Mouse (Mus musculus) embryonic facial prominence, embryonic 11.5 days (tissue): ENCODE results near the gene Ccdc171. TPM values are rescaled to one million over a fixed set of nuclear protein-coding genes. Genes with fewer than 3 reads are reported as not detected.
A peak's percentile ranks its signal among the peaks of the same experiment; 100 is the strongest.

Experiments
- ATAC-seq: fragments of 200-750 bp; cut with Nextera tagmentation; replicated peaks from 2 replicates; pipeline ENCODE4 v1.8.0; 2017; ENCODE audit warnings: low read depth; ENCODE audit not compliant: insufficient number of reproducible peaks, low FRiP score, low TSS enrichment
- DNase-seq: peaks from one replicate; pipeline ENCODE4 v3.0.0-alpha.2; 2015; ENCODE audit warnings: low spot score
- H3K27ac ChIP-seq: fragments of 300-500 bp; sonication (generic); replicated peaks from 2 replicates; pipeline ENCODE4 v1.5.1; 2014; ENCODE audit warnings: mild to moderate bottlenecking, low read depth, low read length, control low read depth
- H3K27me3 ChIP-seq: fragments of 300-500 bp; sonication (generic); 2 replicates; pipeline ENCODE4 v1.6.1; 2014; ENCODE audit warnings: mild to moderate bottlenecking, low read length, moderate library complexity, mixed read lengths; ENCODE audit not compliant: control insufficient read depth, insufficient read depth
- H3K36me3 ChIP-seq: fragments of 300-500 bp; sonication (generic); replicated peaks from 2 replicates; pipeline ENCODE4 v1.6.1; 2014; ENCODE audit warnings: low read depth, mild to moderate bottlenecking, low read length, moderate library complexity, mixed read lengths; ENCODE audit not compliant: control insufficient read depth, insufficient read depth
- H3K4me1 ChIP-seq: fragments of 300-500 bp; sonication (generic); 2 replicates; pipeline ENCODE4 v1.6.1; 2014; ENCODE audit warnings: low read length, mixed read lengths; ENCODE audit not compliant: control insufficient read depth, insufficient read depth
- H3K4me2 ChIP-seq: fragments of 300-500 bp; sonication (generic); 2 replicates; pipeline ENCODE4 v1.6.1; 2014; ENCODE audit warnings: low read depth, mild to moderate bottlenecking, control low read depth, low read length, moderate library complexity
- H3K4me3 ChIP-seq: fragments of 300-500 bp; sonication (generic); 2 replicates; pipeline ENCODE4 v1.5.1; 2014; ENCODE audit warnings: low read depth, low read length, control low read depth
- H3K9ac ChIP-seq: fragments of 300-500 bp; sonication (generic); replicated peaks from 2 replicates; pipeline ENCODE4 v1.6.1; 2014; ENCODE audit warnings: mild to moderate bottlenecking, control low read depth, low read length
- H3K9me3 ChIP-seq: fragments of 300-500 bp; sonication (generic); replicated peaks from 2 replicates; pipeline ENCODE4 v1.6.1; 2016; ENCODE audit warnings: mild to moderate bottlenecking, low read length, inconsistent platforms, mixed read lengths; ENCODE audit not compliant: control insufficient read depth
- WGBS: fragments of 180-500 bp; shearing (Covaris S2); extraction: QIAGEN DNeasy Blood & Tissue Kit; methylation state at CpG from one replicate; pipeline ENCODE4 v1.1.7; 2014; 5-methylcytosine and 5-hydroxymethylcytosine counted together
- polyA plus RNA-seq: library from polyadenylated mRNA; unstranded; fragments of >200 nt; fragmentation: Nextera tagmentation; extraction: Ambion mirVana; gene quantifications from 2 replicates; pipeline ENCODE4 v1.2.1, GENCODE M21; 2014

Ccdc171 gene
- polyA plus RNA-seq, 1 experiment from 2014 or later, result 5.7 TPM

DNA sequence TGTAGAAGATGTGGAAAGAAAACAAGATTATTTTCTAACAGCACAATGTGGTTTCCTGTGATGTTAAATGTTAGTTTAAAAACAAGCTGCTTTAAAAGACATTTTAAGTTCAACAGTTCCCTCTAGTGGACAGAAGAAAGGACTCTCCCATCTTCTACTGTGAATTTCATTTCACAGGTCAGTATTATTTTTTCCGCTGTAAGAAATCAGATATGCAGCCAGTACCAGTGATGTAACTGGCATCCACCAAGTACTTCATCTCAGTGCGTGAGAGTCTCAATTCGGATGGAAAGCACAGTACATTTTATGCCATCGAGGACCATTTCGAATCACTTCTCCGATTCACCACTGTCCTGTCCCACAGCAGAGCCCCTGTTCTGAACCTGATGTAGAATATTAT is 45.2 kb downstream of the Ccdc171 start:
- Histone ChIP-seq H3K4me2 (no peak overlapping the region), H3K9me3 (no peaks in the 10 kb centered on the region), H3K27me3 (no peaks in the 10 kb centered on the region), H3K9ac (no peak overlapping the region), H3K27ac (no peak overlapping the region), H3K4me3 (no peak overlapping the region), H3K4me1 (no peaks in the 10 kb centered on the region), H3K36me3 (no peaks in the 10 kb centered on the region)
- WGBS, result 72% methylated on average over 6 of the region's 6 CpGs
- no peak for ATAC-seq
- peak; percentile 83 for DNase-seq

DNA sequence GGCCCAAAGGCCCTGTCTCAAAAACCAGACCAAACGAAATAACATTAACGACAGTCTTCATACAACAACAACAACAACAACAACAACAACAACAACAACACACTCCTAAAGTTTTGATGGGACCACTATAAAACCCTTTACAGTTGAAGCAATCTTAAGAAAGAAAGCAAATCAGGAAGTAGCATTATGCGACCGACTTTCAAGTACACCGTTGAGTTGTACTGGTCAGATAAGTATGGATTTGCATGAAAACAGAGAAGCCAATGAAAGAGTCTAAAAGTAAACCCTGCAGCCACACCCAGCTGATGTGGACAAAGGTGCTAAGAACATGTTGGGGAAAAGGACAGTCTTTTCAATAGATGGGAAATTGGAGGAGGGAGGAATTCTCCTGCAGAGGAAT is 45.7 kb downstream of the Ccdc171 start:
- Histone ChIP-seq H3K4me1 (no peaks in the 10 kb centered on the region), H3K36me3 (no peaks in the 10 kb centered on the region), H3K9me3 (no peaks in the 10 kb centered on the region), H3K9ac (no peak overlapping the region), H3K27ac (no peak overlapping the region), H3K27me3 (no peaks in the 10 kb centered on the region), H3K4me3 (no peak overlapping the region), H3K4me2 (no peak overlapping the region)
- DNase-seq (no peak), ATAC-seq (no peak)
- 86% methylated on average over 5 of the region's 5 CpGs for WGBS

DNA sequence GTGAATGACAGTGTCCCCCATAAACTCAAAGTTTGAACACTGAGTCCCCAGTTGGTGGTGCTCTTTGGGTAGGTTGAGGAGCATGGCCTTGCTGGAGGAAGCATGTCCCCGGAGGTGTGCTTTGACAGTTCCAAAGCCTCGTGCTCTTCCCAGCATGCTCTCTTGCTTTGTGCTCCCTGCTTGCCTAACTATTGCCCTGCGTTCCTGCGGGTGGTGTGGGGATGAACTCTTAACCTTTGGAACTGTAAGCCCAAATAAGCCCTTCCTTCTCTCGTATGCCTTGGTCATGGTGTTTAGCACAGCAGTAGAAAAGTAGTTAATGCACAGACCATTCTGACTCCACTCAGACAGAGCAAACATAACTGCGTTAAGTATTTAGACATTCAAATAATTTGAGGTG is 47.2 kb downstream of the Ccdc171 start:
- Histone ChIP-seq H3K4me3 (no peak overlapping the region), H3K27ac (no peak overlapping the region), H3K4me1 (no peaks in the 10 kb centered on the region), H3K36me3 (no peaks in the 10 kb centered on the region), H3K9ac (no peak overlapping the region), H3K27me3 (no peaks in the 10 kb centered on the region), H3K4me2 (no peak overlapping the region), H3K9me3 (no peaks in the 10 kb centered on the region)
- ATAC-seq (no peak), DNase-seq (no peak)
- 66% methylated on average over 6 of the region's 6 CpGs for WGBS

DNA sequence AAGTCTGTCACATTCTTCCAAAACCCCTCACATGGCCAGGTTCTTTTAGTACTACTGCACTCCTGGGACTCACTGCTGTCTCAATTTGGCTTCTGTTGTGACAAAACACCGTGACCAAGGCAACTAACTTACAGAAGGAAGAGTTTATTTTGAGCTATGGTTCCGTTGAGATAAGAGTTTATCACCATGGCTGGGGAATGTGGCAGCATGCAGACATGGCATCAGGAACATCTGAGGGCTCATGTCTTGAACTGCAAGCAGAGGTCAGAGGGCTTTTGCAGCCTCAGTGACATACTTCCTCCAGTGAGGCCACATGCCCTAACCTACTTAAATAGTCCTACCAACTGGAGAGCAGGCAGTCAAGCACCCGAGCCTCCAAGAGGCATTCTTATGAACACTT is 51.0 kb downstream of the Ccdc171 start:
- no peak for DNase-seq
- 67% methylated on average over 3 of the region's 3 CpGs for WGBS
- no peak for ATAC-seq

DNA sequence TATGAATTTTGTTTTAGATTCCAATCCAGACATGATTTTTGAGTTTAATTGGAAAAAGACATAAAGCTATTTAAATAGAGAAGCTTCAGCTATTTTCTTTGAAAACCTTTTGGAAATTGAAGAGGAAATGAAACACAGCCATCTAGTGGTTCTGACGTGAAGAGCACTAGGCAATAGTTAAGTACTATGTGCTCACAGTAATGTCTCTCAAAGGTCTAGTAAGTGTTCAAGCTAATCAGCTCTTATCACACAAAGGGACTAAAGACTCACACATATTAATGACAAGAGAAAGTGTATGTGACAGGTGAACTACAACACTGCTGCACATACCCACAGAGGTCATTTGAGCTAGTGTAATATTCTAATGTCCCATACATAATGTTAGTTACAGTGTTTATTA is 54.8 kb downstream of the Ccdc171 start:
- no peak overlapping the region for H3K4me2 ChIP-seq
- H3K36me3 ChIP-seq, result no peaks in the 10 kb centered on the region
- 25% methylated on average over 1 of the region's 1 CpGs for WGBS
- H3K9me3 ChIP-seq, result no peaks in the 10 kb centered on the region
- H3K4me1 ChIP-seq, result no peaks in the 10 kb centered on the region
- H3K27me3 ChIP-seq, result no peaks in the 10 kb centered on the region
- ATAC-seq (no peak), DNase-seq (peak; percentile 44)
- H3K4me3 ChIP-seq, result no peak overlapping the region
- no peak overlapping the region for H3K27ac ChIP-seq
- no peak overlapping the region for H3K9ac ChIP-seq

More for the DNA sequence above, 51.0 kb downstream of the Ccdc171 start:
- H3K36me3 ChIP-seq, result no peaks in the 10 kb centered on the region
- no peak overlapping the region for H3K4me3 ChIP-seq
- H3K4me1 ChIP-seq, result no peaks in the 10 kb centered on the region
- no peak overlapping the region for H3K9ac ChIP-seq
- H3K9me3 ChIP-seq, result no peaks in the 10 kb centered on the region
- H3K27ac ChIP-seq, result no peak overlapping the region
- no peak overlapping the region for H3K4me2 ChIP-seq
- H3K27me3 ChIP-seq, result no peaks in the 10 kb centered on the region

DNA sequence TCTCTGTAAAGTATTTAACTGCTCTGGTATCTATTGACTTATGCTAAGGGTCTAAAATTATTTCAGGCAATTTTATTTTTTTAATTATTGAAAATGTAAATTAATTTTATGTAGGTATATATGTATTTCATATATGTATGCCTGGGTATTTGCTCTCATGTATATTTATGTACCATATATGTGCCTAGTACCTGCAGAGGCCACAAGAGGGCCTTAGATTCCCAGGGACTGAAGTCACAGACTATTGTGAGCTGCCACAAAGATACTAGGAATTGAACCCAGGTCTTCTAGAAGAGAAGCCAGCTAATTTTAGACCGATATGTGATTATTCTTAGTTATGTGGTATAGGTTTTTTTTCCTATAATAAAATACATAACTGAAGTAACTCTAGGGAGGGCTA is 62.2 kb downstream of the Ccdc171 start:
- no peak overlapping the region for H3K4me3 ChIP-seq
- 94% methylated on average over 1 of the region's 1 CpGs for WGBS
- DNase-seq, result no peak

DNA sequence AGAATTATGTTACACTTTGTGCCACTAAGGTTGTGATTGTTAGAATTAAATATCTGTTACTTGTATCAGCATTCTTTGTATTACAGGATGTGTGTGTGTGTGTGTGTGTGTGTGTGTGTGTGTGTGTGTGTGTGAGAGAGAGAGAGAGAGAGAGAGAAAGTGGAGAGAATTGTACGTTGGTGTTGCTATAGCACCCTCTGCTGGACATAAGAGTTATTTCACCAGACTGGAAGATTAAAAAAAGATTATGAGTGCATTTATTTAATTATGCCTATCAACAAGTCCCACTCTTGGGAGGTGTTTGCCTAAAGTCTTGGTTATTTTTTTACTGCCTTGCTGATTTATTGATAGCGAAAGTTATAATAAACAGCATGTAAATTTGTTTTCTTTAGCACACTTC is 71.1 kb downstream of the Ccdc171 start:
- Histone ChIP-seq H3K27me3 (no peaks in the 10 kb centered on the region), H3K9me3 (no peaks in the 10 kb centered on the region), H3K4me2 (no peak overlapping the region), H3K4me3 (no peak overlapping the region), H3K36me3 (no peaks in the 10 kb centered on the region), H3K4me1 (no peaks in the 10 kb centered on the region), H3K27ac (no peak overlapping the region), H3K9ac (no peak overlapping the region)
- ATAC-seq (no peak), DNase-seq (peak; percentile 48)
- 28% methylated on average over 2 of the region's 2 CpGs for WGBS

More for the DNA sequence above, 62.2 kb downstream of the Ccdc171 start:
- Histone ChIP-seq H3K9me3 (no peaks in the 10 kb centered on the region), H3K27me3 (no peaks in the 10 kb centered on the region), H3K36me3 (no peaks in the 10 kb centered on the region), H3K27ac (no peak overlapping the region), H3K4me1 (no peaks in the 10 kb centered on the region), H3K4me2 (no peak overlapping the region), H3K9ac (no peak overlapping the region)
- ATAC-seq, result no peak

DNA sequence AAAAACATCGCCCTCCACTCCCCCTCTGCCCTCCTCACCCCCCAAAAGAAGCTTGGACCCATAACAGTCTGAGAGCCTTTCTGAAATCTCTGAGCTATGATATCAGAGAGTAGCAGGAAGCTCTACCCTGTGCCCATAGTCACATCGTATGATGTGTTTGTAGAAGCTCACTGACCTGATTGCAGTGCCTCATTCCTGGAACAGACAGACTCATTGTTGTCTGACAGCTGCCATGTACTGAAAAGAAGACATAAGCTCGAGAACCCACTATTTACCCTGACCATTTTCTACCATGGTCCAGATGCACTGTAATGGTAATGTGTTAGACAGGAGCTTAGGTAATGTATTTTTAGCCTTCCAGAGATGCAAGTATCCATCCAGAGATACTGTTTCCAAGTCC is 85.8 kb downstream of the Ccdc171 start:
- no peak overlapping the region for H3K9ac ChIP-seq
- H3K4me3 ChIP-seq, result no peak overlapping the region
- no peaks in the 10 kb centered on the region for H3K27me3 ChIP-seq
- WGBS, result 71% methylated on average over 3 of the region's 3 CpGs
- ATAC-seq (no peak), DNase-seq (no peak)
- no peak overlapping the region for H3K27ac ChIP-seq
- H3K36me3 ChIP-seq, result no peaks in the 10 kb centered on the region
- H3K9me3 ChIP-seq, result no peaks in the 10 kb centered on the region
- no peaks in the 10 kb centered on the region for H3K4me1 ChIP-seq
- H3K4me2 ChIP-seq, result no peak overlapping the region
